Mouse (Mus musculus) G1E (cell line): ENCODE data around the gene Cog1.

ENCODE experiments used
- CTCF ChIP-seq: IDR thresholded peaks from 2 replicates; pipeline ENCODE4 v1.5.1; 2012; ENCODE audit warnings: low read depth, low read length, inconsistent platforms, mixed read lengths
- GATA1 ChIP-seq: IDR thresholded peaks from 2 replicates; pipeline ENCODE4 v1.6.1; 2012; ENCODE audit warnings: borderline replicate concordance, low read length, inconsistent platforms, mixed read lengths
- POLR2AphosphoS5 ChIP-seq: IDR thresholded peaks from 2 replicates; pipeline ENCODE4 v1.6.1; 2012; ENCODE audit warnings: low read depth, low read length, inconsistent platforms; ENCODE audit not compliant: insufficient replicate concordance
- TAL1 ChIP-seq: conservative IDR thresholded peaks from 2 replicates; pipeline ENCODE4 v1.6.1; 2012; ENCODE audit warnings: low read depth, low read length, inconsistent platforms, mixed read lengths

- TF ChIP-seq GATA1, result no peak
- no peak for TF ChIP-seq CTCF
- TF ChIP-seq TAL1, result no peak
- no peak for TF ChIP-seq POLR2AphosphoS5
Measured at GRCm38 (mm10) chr11:113684707-113685426, 35.9 kb downstream of the Cog1 start.
